Mouse (Mus musculus): ENCODE measurements around the gene Sds. TPM values are rescaled to one million over a fixed set of nuclear protein-coding genes. Genes with fewer than 3 reads are reported as not detected.
A peak's percentile ranks its signal among the peaks of the same experiment; 100 is the strongest.

The Sds gene
- polyA plus RNA-seq, 1 experiment from 2014 or later: not detected

DNA sequence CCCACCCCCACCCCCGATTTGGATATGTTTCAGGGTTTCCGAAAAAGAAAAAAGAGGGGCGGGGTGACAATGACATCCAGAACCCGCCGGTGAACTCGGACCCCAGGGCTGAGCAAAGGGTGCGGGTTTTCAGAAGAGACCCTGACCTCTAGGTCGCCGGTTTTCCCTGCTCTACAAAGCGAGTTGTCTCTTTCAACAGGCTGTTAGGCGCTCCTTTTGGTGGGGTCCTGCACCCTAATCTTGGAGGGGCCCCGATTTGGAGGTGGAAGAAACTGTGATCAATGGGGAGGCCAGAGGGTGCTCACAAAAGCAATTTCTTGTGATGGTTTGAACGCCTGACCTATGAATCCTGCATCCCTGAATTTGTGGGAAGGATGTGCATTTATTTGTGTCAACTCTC, 37.9 kb upstream of the Sds start:
- H3K9me3 ChIP-seq (replicated peaks; ENCODE audit: control insufficient read depth, low read length, poor library complexity, severe bottlenecking): no peaks in the 10 kb centered on the region

DNA sequence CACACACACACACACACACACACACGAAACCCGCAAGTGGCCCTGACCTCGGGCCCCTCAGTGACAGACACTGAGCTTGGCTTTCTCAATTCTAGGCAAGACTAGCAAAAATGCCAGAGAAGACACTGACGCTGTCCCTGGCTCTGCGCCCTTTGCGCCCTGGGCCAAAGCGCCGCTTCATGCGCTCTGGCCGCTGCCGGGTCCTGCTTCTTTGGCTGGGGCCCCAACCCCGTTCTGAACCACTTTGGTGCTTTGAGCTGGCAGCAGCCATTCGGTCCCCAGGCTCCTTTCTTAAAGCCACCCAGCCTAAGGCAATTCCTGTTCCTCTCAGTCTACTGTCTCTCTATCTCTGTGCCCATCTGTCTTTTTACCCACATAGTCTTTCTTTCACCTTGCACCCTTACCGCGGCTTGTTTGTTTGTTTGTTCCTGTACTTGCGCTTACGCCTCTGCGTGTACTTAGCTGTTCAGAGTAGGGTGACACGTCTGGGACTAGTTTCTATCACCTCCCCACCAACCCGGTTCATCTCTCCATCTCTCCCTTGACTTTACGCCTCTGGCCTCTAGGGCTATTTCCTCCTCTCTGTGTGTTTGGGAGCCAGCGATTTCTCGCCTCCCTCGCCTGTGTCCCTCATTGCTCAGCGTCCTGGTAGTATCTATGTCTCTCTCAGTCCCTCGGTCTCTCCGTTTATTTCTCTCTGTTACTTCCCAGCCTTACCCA, 37.2 kb upstream of the Sds start:
- no peak for ATAC-seq
- Histone ChIP-seq H3K9me3 (replicated peaks; ENCODE audit: control insufficient read depth, low read length, poor library complexity, severe bottlenecking) (no peaks in the 10 kb centered on the region), H3K9ac (ENCODE audit: low read depth, low read length) (peak overlapping the region; percentile 73), H3K36me3 (ENCODE audit: control insufficient read depth, insufficient read depth, low read length) (no peaks in the 10 kb centered on the region), H3K27ac (ENCODE audit: low read length) (peak overlapping the region; percentile 89), H3K27me3 (ENCODE audit: control insufficient read depth, insufficient read depth, low read depth, low read length) (peaks cover 5% of the 10 kb centered on the region), H3K4me3 (ENCODE audit: low read depth, low read length) (peak overlapping the region; percentile 57), H3K4me2 (ENCODE audit: low read length) (peak overlapping the region; percentile 52), H3K4me1 (ENCODE audit: control insufficient read depth, insufficient read depth, low read length) (peaks cover 18% of the 10 kb centered on the region)
- 9% methylated on average over 27 of the region's 27 CpGs for WGBS

More for the DNA sequence above, 37.9 kb upstream of the Sds start:
- H3K9ac ChIP-seq (ENCODE audit: low read depth, low read length): peak overlapping the region; percentile 72
- 3% methylated on average over 13 of the region's 13 CpGs for WGBS
- peaks cover 10% of the 10 kb centered on the region for H3K27me3 ChIP-seq (ENCODE audit: control insufficient read depth, insufficient read depth, low read depth, low read length)
- peak overlapping the region; percentile 57 for H3K4me3 ChIP-seq (ENCODE audit: low read depth, low read length)
- peaks cover 18% of the 10 kb centered on the region for H3K4me1 ChIP-seq (ENCODE audit: control insufficient read depth, insufficient read depth, low read length)
- H3K4me2 ChIP-seq (ENCODE audit: low read length): peak overlapping the region; percentile 52
- H3K36me3 ChIP-seq (ENCODE audit: control insufficient read depth, insufficient read depth, low read length): no peaks in the 10 kb centered on the region
- peak overlapping the region; percentile 89 for H3K27ac ChIP-seq (ENCODE audit: low read length)
- no peak for ATAC-seq

DNA sequence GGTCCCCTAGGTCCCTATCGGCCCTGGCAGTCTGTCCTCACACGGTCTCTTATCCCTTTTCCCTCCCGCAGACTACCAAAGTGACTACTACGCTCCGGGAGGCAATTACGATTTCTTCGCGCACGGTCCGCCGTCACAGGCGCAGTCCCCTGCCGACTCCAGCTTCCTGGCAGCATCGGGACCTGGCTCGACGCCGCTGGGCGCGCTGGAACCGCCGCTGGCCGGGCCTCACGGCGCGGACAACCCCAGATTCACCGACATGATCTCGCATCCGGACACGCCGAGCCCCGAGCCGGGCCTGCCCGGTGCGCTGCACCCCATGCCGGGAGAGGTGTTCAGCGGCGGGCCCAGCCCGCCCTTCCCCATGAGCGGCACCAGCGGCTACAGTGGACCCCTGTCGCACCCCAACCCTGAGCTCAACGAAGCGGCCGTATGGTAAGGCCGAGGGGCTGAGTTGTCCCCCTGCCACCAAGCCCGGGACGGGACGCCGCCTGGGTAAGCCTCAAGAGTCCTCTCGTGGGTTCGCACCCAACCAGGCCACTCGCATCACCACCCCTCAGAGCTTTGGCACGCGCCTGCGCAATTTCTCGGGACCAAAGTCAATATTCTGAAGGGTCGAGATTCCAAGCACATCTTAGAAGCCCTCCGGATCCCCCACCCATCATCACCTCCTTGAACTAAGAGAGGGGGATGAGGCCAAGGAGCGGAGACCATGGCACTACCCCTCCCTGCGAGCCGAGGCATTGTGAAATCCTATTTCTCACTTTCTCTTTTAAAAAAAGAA, 36.2 kb upstream of the Sds start:
- Histone ChIP-seq H3K27me3 (ENCODE audit: control insufficient read depth, insufficient read depth, low read depth, low read length) (peaks cover 3% of the 10 kb centered on the region), H3K9ac (ENCODE audit: low read depth, low read length) (peak overlapping the region; percentile 73), H3K36me3 (ENCODE audit: control insufficient read depth, insufficient read depth, low read length) (no peaks in the 10 kb centered on the region), H3K4me3 (ENCODE audit: low read depth, low read length) (peak overlapping the region; percentile 57), H3K4me2 (ENCODE audit: low read length) (peak overlapping the region; percentile 52), H3K4me1 (ENCODE audit: control insufficient read depth, insufficient read depth, low read length) (peaks cover 18% of the 10 kb centered on the region), H3K27ac (ENCODE audit: low read length) (peak overlapping the region; percentile 89), H3K9me3 (replicated peaks; ENCODE audit: control insufficient read depth, low read length, poor library complexity, severe bottlenecking) (no peaks in the 10 kb centered on the region)
- ATAC-seq: no peak
- 6% methylated on average over 61 of the region's 61 CpGs for WGBS

DNA sequence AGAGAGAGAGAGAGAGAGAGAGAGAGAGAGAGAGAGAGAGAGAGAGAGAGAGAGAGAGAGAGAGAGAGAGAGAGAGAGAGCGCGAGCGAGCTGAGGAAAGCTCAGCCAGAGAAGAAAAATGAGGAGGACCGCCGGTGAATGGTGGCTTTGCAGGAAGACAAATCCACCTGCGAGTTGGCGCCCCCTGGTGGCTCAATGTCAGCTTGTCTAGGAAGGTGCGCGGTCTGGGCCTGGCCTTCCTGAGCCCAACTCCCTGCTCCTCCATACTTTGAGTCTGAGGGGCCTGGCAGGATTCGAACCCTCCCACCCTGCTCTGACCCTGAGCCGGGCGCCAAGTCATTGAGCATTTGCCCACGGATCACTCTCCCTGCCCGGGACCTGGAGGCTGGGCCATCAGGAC, 35.6 kb upstream of the Sds start:
- Histone ChIP-seq H3K9ac (ENCODE audit: low read depth, low read length) (no peak overlapping the region; the same call in 1 of the 2 replicates), H3K27ac (ENCODE audit: low read length) (peak overlapping the region; percentile 89; the same call in 1 of the 2 replicates), H3K9me3 (replicated peaks; ENCODE audit: control insufficient read depth, low read length, poor library complexity, severe bottlenecking) (no peaks in the 10 kb centered on the region), H3K4me1 (ENCODE audit: control insufficient read depth, insufficient read depth, low read length) (peaks cover 18% of the 10 kb centered on the region), H3K4me3 (ENCODE audit: low read depth, low read length) (peak overlapping the region; percentile 57; the same call in 1 of the 2 replicates), H3K27me3 (ENCODE audit: control insufficient read depth, insufficient read depth, low read depth, low read length) (peaks cover 3% of the 10 kb centered on the region), H3K36me3 (ENCODE audit: control insufficient read depth, insufficient read depth, low read length) (no peaks in the 10 kb centered on the region), H3K4me2 (ENCODE audit: low read length) (peak overlapping the region; percentile 52)
- ATAC-seq: peak; percentile 70; the same call in 1 of the 2 replicates
- WGBS: 10% methylated on average over 11 of the region's 14 CpGs

DNA sequence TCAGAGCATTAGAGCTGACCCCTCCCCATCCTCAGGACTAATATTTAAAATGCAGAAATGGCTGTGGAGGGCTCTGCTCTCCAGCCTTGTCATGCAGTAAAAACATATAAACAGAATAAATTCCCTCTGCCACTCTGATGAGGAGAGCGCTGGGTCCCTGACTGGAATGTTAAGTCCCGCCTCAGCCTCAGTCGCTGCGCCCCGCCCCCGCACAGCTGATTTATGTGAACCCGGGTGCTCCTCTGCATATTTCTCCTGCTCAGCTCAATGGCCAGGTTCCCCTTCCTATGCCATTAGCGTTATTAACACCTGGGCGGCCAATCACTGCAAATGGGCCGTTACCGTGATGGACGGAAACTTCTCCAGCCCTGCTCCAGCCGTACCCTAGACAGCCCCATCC, 29.0 kb upstream of the Sds start:
- Histone ChIP-seq H3K4me1 (ENCODE audit: control insufficient read depth, insufficient read depth, low read length) (no peaks in the 10 kb centered on the region; the same call in 1 of the 2 replicates), H3K4me3 (ENCODE audit: low read depth, low read length) (no peak overlapping the region), H3K4me2 (ENCODE audit: low read length) (no peak overlapping the region), H3K36me3 (ENCODE audit: control insufficient read depth, insufficient read depth, low read length) (no peaks in the 10 kb centered on the region), H3K27ac (ENCODE audit: low read length) (no peak overlapping the region), H3K9me3 (replicated peaks; ENCODE audit: control insufficient read depth, low read length, poor library complexity, severe bottlenecking) (no peaks in the 10 kb centered on the region), H3K27me3 (ENCODE audit: control insufficient read depth, insufficient read depth, low read depth, low read length) (no peaks in the 10 kb centered on the region; the same call in 1 of the 2 replicates), H3K9ac (ENCODE audit: low read depth, low read length) (no peak overlapping the region)
- no peak for ATAC-seq
- WGBS: 54% methylated on average over 13 of the region's 13 CpGs

DNA sequence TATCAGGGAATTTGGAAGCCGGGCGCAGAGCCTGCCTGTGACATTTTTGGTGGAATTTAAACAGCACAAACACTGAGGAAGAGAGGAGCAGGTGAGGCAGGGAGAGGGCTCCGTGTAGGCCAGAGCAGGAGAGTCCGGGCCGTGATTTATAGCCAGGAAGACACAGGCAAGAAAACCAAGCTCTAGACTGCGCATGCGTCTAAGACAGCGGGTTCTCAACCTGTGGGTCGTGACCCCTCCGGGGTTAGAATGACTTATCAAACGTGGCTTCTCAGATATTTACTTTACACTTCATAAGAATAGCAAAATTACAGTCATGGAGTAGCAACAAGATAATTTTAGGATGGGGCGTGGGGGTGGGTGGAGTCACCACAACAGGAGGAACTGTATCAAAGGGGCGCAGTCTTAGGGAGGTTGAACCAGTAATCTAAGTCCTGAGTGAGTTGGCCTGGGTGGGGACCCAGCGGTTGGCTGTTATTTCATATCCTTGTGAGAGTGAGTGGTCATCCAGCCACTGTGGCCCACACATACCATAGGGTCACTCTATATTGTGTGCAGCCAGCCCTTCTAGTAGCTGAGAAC, 21.5 kb upstream of the Sds start:
- Histone ChIP-seq H3K4me1 (ENCODE audit: control insufficient read depth, insufficient read depth, low read length) (no peaks in the 10 kb centered on the region), H3K27ac (ENCODE audit: low read length) (no peak overlapping the region), H3K36me3 (ENCODE audit: control insufficient read depth, insufficient read depth, low read length) (no peaks in the 10 kb centered on the region), H3K27me3 (ENCODE audit: control insufficient read depth, insufficient read depth, low read depth, low read length) (peaks cover 6% of the 10 kb centered on the region; the same call in 1 of the 2 replicates), H3K9me3 (replicated peaks; ENCODE audit: control insufficient read depth, low read length, poor library complexity, severe bottlenecking) (no peaks in the 10 kb centered on the region), H3K4me3 (ENCODE audit: low read depth, low read length) (no peak overlapping the region), H3K9ac (ENCODE audit: low read depth, low read length) (no peak overlapping the region), H3K4me2 (ENCODE audit: low read length) (no peak overlapping the region)
- WGBS: 80% methylated on average over 14 of the region's 14 CpGs
- no peak for ATAC-seq

DNA sequence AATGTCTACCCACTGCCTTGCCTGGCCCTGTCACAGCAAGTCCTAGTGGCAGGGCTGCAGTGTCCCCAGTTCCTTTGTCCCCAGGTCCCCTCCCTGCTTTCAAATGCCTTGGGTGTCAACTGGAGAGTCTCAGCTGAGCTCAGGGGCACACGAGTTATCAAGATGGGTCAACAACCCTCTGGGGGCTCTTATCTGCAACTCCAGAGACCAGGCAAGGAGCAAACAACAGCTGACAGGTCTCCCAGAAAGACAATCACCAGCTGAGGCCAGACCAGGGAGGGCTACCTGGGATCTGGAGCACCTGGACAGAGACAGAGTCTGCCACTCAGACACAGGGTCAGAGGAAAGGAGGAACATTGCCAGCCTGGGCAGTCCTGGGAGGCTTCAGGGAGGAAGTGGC, 20.1 kb upstream of the Sds start:
- H3K9ac ChIP-seq (ENCODE audit: low read depth, low read length): no peak overlapping the region
- no peaks in the 10 kb centered on the region for H3K4me1 ChIP-seq (ENCODE audit: control insufficient read depth, insufficient read depth, low read length)
- no peak overlapping the region for H3K4me3 ChIP-seq (ENCODE audit: low read depth, low read length)
- ATAC-seq: no peak
- peaks cover 6% of the 10 kb centered on the region; the same call in 1 of the 2 replicates for H3K27me3 ChIP-seq (ENCODE audit: control insufficient read depth, insufficient read depth, low read depth, low read length)
- H3K27ac ChIP-seq (ENCODE audit: low read length): no peak overlapping the region
- H3K4me2 ChIP-seq (ENCODE audit: low read length): no peak overlapping the region
- H3K9me3 ChIP-seq (replicated peaks; ENCODE audit: control insufficient read depth, low read length, poor library complexity, severe bottlenecking): no peaks in the 10 kb centered on the region
- H3K36me3 ChIP-seq (ENCODE audit: control insufficient read depth, insufficient read depth, low read length): no peaks in the 10 kb centered on the region
- 56% methylated on average over 1 of the region's 1 CpGs for WGBS

DNA sequence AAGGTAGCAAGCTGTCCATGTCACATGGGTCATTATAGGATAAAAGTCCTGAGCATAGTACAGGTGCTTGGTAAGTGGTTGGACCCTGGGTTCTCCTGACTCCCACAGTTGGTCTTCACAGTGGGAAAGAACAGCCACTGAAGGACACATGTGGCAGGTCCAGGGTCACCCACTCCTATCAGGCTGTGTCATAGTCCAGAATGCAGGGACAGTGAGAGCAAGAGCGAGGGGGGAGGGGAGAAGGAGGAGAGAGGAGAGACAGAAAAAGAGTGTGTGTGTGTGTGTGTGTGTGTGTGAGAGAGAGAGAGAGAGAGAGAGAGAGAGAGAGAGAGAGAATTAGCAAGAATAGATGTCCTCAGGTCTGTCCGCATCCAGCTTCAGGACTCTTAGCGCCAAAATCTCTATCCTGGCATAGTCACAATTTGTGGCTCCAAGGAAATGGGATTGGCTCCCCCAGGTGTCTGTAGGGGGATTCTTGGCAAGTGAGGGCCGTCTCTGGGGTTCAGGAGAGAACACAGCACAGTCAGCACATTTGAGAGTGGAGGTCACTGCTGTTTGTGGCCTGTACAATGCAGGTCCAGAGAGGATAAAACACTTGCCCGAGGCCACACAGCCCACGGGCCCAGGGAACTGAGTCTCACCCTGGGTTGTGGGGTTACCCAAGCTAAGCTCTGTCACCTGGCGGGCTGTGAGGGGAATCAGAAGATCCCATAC, 19.3 kb upstream of the Sds start:
- Histone ChIP-seq H3K4me3 (ENCODE audit: low read depth, low read length) (no peak overlapping the region), H3K36me3 (ENCODE audit: control insufficient read depth, insufficient read depth, low read length) (no peaks in the 10 kb centered on the region), H3K27me3 (ENCODE audit: control insufficient read depth, insufficient read depth, low read depth, low read length) (peaks cover 6% of the 10 kb centered on the region; the same call in 1 of the 2 replicates), H3K9me3 (replicated peaks; ENCODE audit: control insufficient read depth, low read length, poor library complexity, severe bottlenecking) (no peaks in the 10 kb centered on the region), H3K9ac (ENCODE audit: low read depth, low read length) (no peak overlapping the region), H3K4me2 (ENCODE audit: low read length) (no peak overlapping the region), H3K27ac (ENCODE audit: low read length) (no peak overlapping the region), H3K4me1 (ENCODE audit: control insufficient read depth, insufficient read depth, low read length) (no peaks in the 10 kb centered on the region)
- WGBS: 54% methylated on average over 7 of the region's 7 CpGs
- ATAC-seq: no peak
